Mouse (Mus musculus) lung, postnatal 0 days (tissue): ENCODE measurements around the gene Nfia. TPM values are rescaled to one million over a fixed set of nuclear protein-coding genes. Genes with fewer than 3 reads are reported as not detected.

Experiments used
- ATAC-seq: fragments of 200-750 bp; cut with Nextera tagmentation; 2 replicates; pipeline ENCODE4 v1.8.0; 2017; ENCODE audit warnings: moderate library complexity
- DNase-seq: peaks from one replicate; pipeline ENCODE4 v3.0.0-alpha.2; 2016; ENCODE audit warnings: low spot score
- H3K27ac ChIP-seq: fragments of 300-500 bp; sonication (generic); 2 replicates; pipeline ENCODE4 v1.5.1; 2014; ENCODE audit warnings: antibody characterized with exemption, mild to moderate bottlenecking, low read length, mixed read lengths
- H3K27me3 ChIP-seq: fragments of 300-500 bp; sonication (generic); replicated peaks from 2 replicates; pipeline ENCODE4 v1.6.1; 2014; ENCODE audit warnings: low read length, mixed read lengths; ENCODE audit not compliant: insufficient read depth
- H3K36me3 ChIP-seq: fragments of 300-500 bp; sonication (generic); 2 replicates; pipeline ENCODE4 v1.6.1; 2014; ENCODE audit warnings: low read length, mixed read lengths; ENCODE audit not compliant: insufficient read depth
- H3K4me1 ChIP-seq: fragments of 300-500 bp; sonication (generic); 2 replicates; pipeline ENCODE4 v1.6.1; 2014; ENCODE audit warnings: antibody characterized with exemption, low read depth, low read length, mixed read lengths; ENCODE audit not compliant: insufficient read depth
- H3K4me2 ChIP-seq: fragments of 300-500 bp; sonication (generic); replicated peaks from 2 replicates; pipeline ENCODE4 v1.6.1; 2014; ENCODE audit warnings: low read depth, mild to moderate bottlenecking, low read length, moderate library complexity, mixed read lengths
- H3K4me3 ChIP-seq: fragments of 300-500 bp; sonication (generic); 2 replicates; pipeline ENCODE4 v1.5.1; 2014; ENCODE audit warnings: low read depth, low read length
- H3K9ac ChIP-seq: fragments of 300-500 bp; sonication (generic); replicated peaks from 2 replicates; pipeline ENCODE4 v1.6.1; 2014; ENCODE audit warnings: low read depth, mild to moderate bottlenecking
- H3K9me3 ChIP-seq: fragments of 300-500 bp; sonication (generic); 2 replicates; pipeline ENCODE4 v1.6.1; 2016; ENCODE audit warnings: low read length, mixed read lengths
- CTCF ChIP-seq: IDR thresholded peaks from 2 replicates; pipeline ENCODE4 v1.5.1; 2016; ENCODE audit warnings: antibody characterized with exemption, mild to moderate bottlenecking
- EP300 ChIP-seq: IDR thresholded peaks from 2 replicates; pipeline ENCODE4 v1.6.1; 2016; ENCODE audit warnings: antibody characterized with exemption, mild to moderate bottlenecking, control low read depth
- WGBS: fragments of 180-500 bp; shearing (Covaris S2); extraction: QIAGEN DNeasy Blood & Tissue Kit; methylation state at CpG from one replicate; pipeline ENCODE4 v1.1.7; 2014; 5-methylcytosine and 5-hydroxymethylcytosine counted together
- polyA plus RNA-seq: library from polyadenylated mRNA; unstranded; fragments of >200 nt; fragmentation: Nextera tagmentation; extraction: Ambion mirVana; gene quantifications from 2 replicates; pipeline ENCODE4 v1.2.1, GENCODE M21; 2015

The Nfia gene
- polyA plus RNA-seq, 1 experiment from 2014 or later: 40.5 TPM

DNA sequence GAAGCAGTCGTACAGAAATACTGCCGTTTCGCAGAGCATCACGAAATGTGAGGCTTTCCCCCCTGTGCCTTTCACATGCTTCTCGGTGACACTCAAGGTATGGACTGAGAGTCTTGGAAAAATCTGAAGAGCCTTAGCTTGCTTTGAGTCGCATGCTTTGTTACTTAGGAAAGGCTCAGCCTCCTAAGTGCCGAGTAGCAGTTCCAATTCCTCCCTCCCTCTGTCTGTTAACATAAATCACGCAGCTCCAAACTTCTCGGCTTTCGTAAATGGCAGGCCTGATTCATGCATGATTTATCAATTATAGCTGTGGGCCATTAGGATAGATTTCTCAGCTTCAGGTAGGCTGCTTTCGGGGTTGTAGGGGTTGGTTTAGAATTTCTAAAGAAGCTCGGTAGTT lies 284.7 kb downstream of the Nfia start:
- no peaks in the 10 kb centered on the region for H3K36me3 ChIP-seq

DNA sequence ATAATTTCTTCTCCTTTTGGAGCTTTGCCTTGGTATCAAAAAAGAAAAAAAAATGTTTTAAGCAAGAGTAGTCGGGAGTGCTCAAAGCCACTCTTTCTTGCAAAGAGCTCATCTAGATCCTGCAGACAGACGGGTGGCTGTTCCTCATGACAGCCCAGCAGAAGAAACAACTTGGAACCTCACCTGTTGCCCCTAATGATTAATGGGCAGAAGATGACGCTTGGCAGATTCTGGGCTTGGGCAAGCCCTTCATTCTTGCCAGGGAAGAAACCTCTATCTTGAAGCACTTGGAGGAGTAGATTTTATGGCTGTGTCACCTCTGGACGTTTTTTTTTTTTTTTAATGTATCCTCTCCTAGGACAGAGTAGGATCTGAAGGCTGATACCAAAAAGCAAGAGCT lies 285.2 kb downstream of the Nfia start:
- no peaks in the 10 kb centered on the region for H3K9me3 ChIP-seq
- H3K27ac ChIP-seq: no peak overlapping the region
- WGBS: 49% methylated on average over 4 of the region's 4 CpGs
- no peak overlapping the region for H3K4me3 ChIP-seq
- H3K27me3 ChIP-seq: no peaks in the 10 kb centered on the region
- no peaks in the 10 kb centered on the region; the same call in 1 of the 2 replicates for H3K36me3 ChIP-seq
- no peak for DNase-seq
- no peak for ATAC-seq
- no peak for TF ChIP-seq CTCF
- no peak for TF ChIP-seq EP300
- H3K4me1 ChIP-seq: no peaks in the 10 kb centered on the region
- H3K9ac ChIP-seq: no peak overlapping the region
- no peak overlapping the region for H3K4me2 ChIP-seq

More for the DNA sequence above, 284.7 kb downstream of the Nfia start:
- H3K9me3 ChIP-seq: no peaks in the 10 kb centered on the region
- no peak for TF ChIP-seq EP300
- no peak for TF ChIP-seq CTCF
- no peaks in the 10 kb centered on the region for H3K27me3 ChIP-seq
- peak; percentile 23; the same call in 1 of the 2 replicates for ATAC-seq
- no peak overlapping the region for H3K27ac ChIP-seq
- DNase-seq: peak; percentile 35
- no peak overlapping the region for H3K4me3 ChIP-seq
- 61% methylated on average over 12 of the region's 12 CpGs for WGBS
- no peaks in the 10 kb centered on the region for H3K4me1 ChIP-seq
- no peak overlapping the region for H3K4me2 ChIP-seq
- H3K9ac ChIP-seq: no peak overlapping the region

DNA sequence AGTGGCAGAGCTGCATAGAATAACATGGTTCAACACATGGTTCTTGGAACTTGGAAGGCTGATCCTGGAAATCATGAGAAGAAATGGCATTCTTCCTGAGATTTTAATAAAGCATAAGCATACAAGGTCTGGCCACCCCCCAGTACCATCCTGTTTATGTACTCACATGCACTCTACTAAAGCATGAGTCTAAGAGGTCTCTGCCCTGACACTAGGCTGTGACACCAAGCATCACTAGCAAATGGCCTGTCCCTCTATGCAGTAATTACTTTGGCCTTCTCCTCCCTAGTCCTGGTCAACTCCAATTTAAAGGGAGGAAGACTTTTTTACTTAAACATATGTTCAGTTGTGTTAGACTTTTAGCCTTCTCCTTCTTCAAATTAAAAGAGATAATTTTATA lies 285.6 kb downstream of the Nfia start:
- H3K27me3 ChIP-seq: no peaks in the 10 kb centered on the region
- no peak for TF ChIP-seq EP300
- TF ChIP-seq CTCF: no peak
- H3K27ac ChIP-seq: no peak overlapping the region
- H3K4me3 ChIP-seq: no peak overlapping the region
- no peaks in the 10 kb centered on the region; the same call in 1 of the 2 replicates for H3K36me3 ChIP-seq
- ATAC-seq: no peak
- H3K9ac ChIP-seq: no peak overlapping the region
- no peak for DNase-seq
- H3K4me1 ChIP-seq: no peaks in the 10 kb centered on the region
- no peak overlapping the region for H3K4me2 ChIP-seq
- no peaks in the 10 kb centered on the region for H3K9me3 ChIP-seq

DNA sequence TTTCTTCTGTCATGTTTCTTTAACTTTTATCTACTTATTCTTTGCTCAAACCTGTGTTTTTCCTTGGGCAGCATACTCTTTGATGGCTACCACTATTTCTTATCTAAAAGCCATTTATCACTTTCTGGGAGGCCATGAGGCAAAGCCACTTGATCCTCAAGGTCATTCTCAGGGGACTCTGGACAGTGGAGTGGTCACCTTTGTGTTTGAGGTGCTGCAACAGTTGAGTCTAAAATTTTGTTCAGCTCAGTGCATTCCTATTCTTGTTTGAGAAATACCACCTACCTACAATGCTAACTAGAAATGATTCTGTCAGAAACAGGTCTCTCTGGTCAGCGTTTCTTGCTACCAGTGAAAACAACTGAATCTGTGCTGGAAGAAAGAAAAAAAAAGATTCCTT lies 288.1 kb downstream of the Nfia start:
- no peak for ATAC-seq
- no peak overlapping the region for H3K4me2 ChIP-seq
- H3K9me3 ChIP-seq: no peaks in the 10 kb centered on the region
- WGBS: 33% methylated on average over 1 of the region's 1 CpGs
- H3K4me3 ChIP-seq: no peak overlapping the region
- H3K9ac ChIP-seq: no peak overlapping the region
- no peaks in the 10 kb centered on the region for H3K4me1 ChIP-seq
- no peaks in the 10 kb centered on the region; the same call in 1 of the 2 replicates for H3K36me3 ChIP-seq
- DNase-seq: peak; percentile 9
- H3K27ac ChIP-seq: no peak overlapping the region
- no peaks in the 10 kb centered on the region for H3K27me3 ChIP-seq
- TF ChIP-seq EP300 (no peak), CTCF (no peak)

GRCm38 (mm10) chr4:98061086-98061485 lies 288.6 kb downstream of the Nfia start:
- Histone ChIP-seq H3K27ac (no peak overlapping the region), H3K9me3 (no peaks in the 10 kb centered on the region), H3K36me3 (no peaks in the 10 kb centered on the region; the same call in 1 of the 2 replicates), H3K4me1 (no peaks in the 10 kb centered on the region), H3K27me3 (no peaks in the 10 kb centered on the region), H3K4me2 (no peak overlapping the region), H3K4me3 (no peak overlapping the region), H3K9ac (no peak overlapping the region)
- 24% methylated on average over 1 of the region's 1 CpGs for WGBS
- peak; percentile 75 for DNase-seq
- TF ChIP-seq CTCF (no peak), EP300 (peak; percentile 32; the same call in 1 of the 2 replicates)
- ATAC-seq: no peak

DNA sequence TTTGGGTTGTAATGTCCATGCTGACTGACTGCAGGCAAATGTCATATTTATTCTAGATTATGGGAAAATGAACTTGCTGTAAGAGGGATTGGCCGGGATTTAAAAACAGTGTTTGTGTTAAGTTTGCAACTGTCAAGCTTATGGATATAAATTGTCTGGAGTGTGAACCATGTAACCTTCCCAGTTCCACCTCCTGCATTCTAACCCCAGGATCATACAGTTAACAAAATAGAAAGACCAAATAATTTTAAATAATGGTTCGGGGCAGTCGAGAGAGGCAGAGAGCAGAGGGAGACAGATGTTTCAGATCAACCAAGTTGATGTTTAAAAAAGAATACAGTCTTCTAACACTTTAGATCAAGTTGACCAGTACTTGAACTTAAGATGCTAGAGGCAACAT lies 290.7 kb downstream of the Nfia start:
- ATAC-seq (no peak), DNase-seq (no peak)
- Histone ChIP-seq H3K27ac (no peak overlapping the region), H3K4me2 (no peak overlapping the region), H3K4me3 (no peak overlapping the region), H3K9me3 (no peaks in the 10 kb centered on the region), H3K36me3 (no peaks in the 10 kb centered on the region; the same call in 1 of the 2 replicates), H3K27me3 (no peaks in the 10 kb centered on the region), H3K4me1 (no peaks in the 10 kb centered on the region), H3K9ac (no peak overlapping the region)
- WGBS: 58% methylated on average over 3 of the region's 3 CpGs
- TF ChIP-seq EP300 (no peak), CTCF (no peak)

DNA sequence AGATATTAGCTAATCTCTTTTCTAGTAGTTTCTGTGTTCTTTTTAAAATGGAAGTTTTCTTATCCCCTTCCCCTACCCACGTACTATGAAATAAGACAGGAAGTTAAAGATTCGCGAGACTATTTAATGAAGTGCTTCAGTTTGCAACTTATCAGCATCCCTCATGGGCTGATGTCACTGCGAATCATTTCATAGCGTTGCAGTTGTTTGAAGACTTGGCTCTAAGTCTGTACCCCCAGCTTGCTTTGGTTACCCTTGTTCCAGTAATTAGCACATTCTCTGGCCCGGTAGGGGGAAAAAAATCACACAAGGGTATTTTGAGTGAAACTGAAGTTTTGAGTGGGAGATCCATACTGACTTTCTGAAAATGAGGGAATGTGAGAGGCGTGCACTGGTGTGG lies 303.6 kb downstream of the Nfia start:
- TF ChIP-seq CTCF (no peak), EP300 (no peak)

More for the DNA sequence above, 303.6 kb downstream of the Nfia start:
- Histone ChIP-seq H3K9ac (no peak overlapping the region), H3K27ac (no peak overlapping the region), H3K4me1 (no peaks in the 10 kb centered on the region), H3K9me3 (no peaks in the 10 kb centered on the region), H3K27me3 (no peaks in the 10 kb centered on the region), H3K4me3 (no peak overlapping the region), H3K36me3 (no peaks in the 10 kb centered on the region), H3K4me2 (no peak overlapping the region)
- no peak for DNase-seq
- 65% methylated on average over 7 of the region's 7 CpGs for WGBS
- ATAC-seq: no peak
